Mouse (Mus musculus): ENCODE measurements around the gene Rps5. TPM values are rescaled to one million over a fixed set of nuclear protein-coding genes. Genes with fewer than 3 reads are reported as not detected.

Rps5 gene
- polyA plus RNA-seq, 1 experiment from 2014 or later, result 603 TPM

- peak overlapping the region; percentile 83 for H3K9ac ChIP-seq (replicated peaks)
Observed at GRCm38 (mm10) chr7:12966104-12966845, 44.2 kb downstream of the Rps5 start.

DNA sequence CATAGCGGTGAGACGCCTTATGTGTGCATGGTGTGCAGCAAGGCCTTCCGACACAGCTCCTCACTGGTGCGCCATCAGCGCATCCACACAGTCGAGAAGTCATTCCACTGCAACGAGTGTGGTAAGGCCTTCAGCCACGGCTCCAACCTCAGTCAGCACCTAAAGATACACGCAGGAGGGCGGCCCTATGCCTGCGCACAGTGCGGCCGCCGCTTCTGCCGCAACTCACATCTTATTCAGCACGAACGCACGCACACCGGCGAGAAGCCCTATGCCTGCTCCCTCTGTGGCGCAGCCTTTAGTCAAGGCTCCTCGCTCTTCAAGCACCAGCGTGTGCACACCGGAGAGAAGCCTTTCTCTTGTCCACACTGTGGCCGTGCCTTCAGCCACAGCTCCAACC is 48.8 kb downstream of the Rps5 start:
- no peak overlapping the region for H3K4me3 ChIP-seq
- peaks cover 42% of the 10 kb centered on the region for H3K36me3 ChIP-seq
- no peak overlapping the region for H3K27ac ChIP-seq (replicated peaks)
- H3K4me1 ChIP-seq, result peaks cover 14% of the 10 kb centered on the region
- H3K4me2 ChIP-seq (replicated peaks), result no peak overlapping the region
- H3K9me3 ChIP-seq, result no peaks in the 10 kb centered on the region
- no peak overlapping the region for H3K9ac ChIP-seq (replicated peaks)
- WGBS, result 97% methylated on average over 25 of the region's 25 CpGs
- no peaks in the 10 kb centered on the region for H3K27me3 ChIP-seq
- ATAC-seq (ENCODE audit: low FRiP score, low read depth), result no peak

More at GRCm38 (mm10) chr7:12966104-12966845, 44.2 kb downstream of the Rps5 start:
- Histone ChIP-seq H3K4me3 (peak overlapping the region; percentile 74), H3K4me2 (replicated peaks) (peak overlapping the region; percentile 85), H3K9me3 (no peaks in the 10 kb centered on the region), H3K4me1 (peaks cover 24% of the 10 kb centered on the region), H3K27ac (replicated peaks) (peak overlapping the region; percentile 89), H3K36me3 (peaks cover 27% of the 10 kb centered on the region), H3K27me3 (no peaks in the 10 kb centered on the region)
- under 1% methylated on average over 29 of the region's 29 CpGs for WGBS
- peak; percentile 61 for ATAC-seq (ENCODE audit: low FRiP score, low read depth)

Other genes starting within 250 kb of the Rps5 start
- gene Vmn2r55, start 237.3 kb upstream of the Rps5 start, polyA plus RNA-seq (2016; fragmentation: Nextera tagmentation; extraction: Ambion mirVana), result not detected in 2 replicates
- gene Vmn2r56, start 187.3 kb upstream of the Rps5 start, polyA plus RNA-seq (2016; fragmentation: Nextera tagmentation; extraction: Ambion mirVana), result not detected in 2 replicates
- gene Zscan18, start 118.7 kb upstream of the Rps5 start, polyA plus RNA-seq (2016; fragmentation: Nextera tagmentation; extraction: Ambion mirVana), result 17.5 and 17.6 TPM in 2 replicates
- 27.1 and 31.6 TPM in 2 replicates for gene Zfp329, start 103.4 kb upstream of the Rps5 start, polyA plus RNA-seq (2016; fragmentation: Nextera tagmentation; extraction: Ambion mirVana)
- 32.3 and 34.5 TPM in 2 replicates for gene Zfp110, start 87.5 kb upstream of the Rps5 start, polyA plus RNA-seq (2016; fragmentation: Nextera tagmentation; extraction: Ambion mirVana)
- gene Zfp128, start 41.1 kb upstream of the Rps5 start, polyA plus RNA-seq (2016; fragmentation: Nextera tagmentation; extraction: Ambion mirVana), result 5.5 and 6.5 TPM in 2 replicates
- 11.2 and 11.8 TPM in 2 replicates for gene Zscan22, start 24.5 kb upstream of the Rps5 start, polyA plus RNA-seq (2016; fragmentation: Nextera tagmentation; extraction: Ambion mirVana)
- gene Rnf225, start 5.1 kb downstream of the Rps5 start, polyA plus RNA-seq (2016; fragmentation: Nextera tagmentation; extraction: Ambion mirVana), result 0.79 and 0.93 TPM in 2 replicates
- 14.2 and 15.5 TPM in 2 replicates for gene Zfp324, start 43.5 kb downstream of the Rps5 start, polyA plus RNA-seq (2016; fragmentation: Nextera tagmentation; extraction: Ambion mirVana)
- 18.1 and 18.7 TPM in 2 replicates for gene Zfp446, start 55.6 kb downstream of the Rps5 start, polyA plus RNA-seq (2016; fragmentation: Nextera tagmentation; extraction: Ambion mirVana)
- 0.13 TPM in 1 of 2 replicates, not detected in the other for gene Slc27a5, start 75.9 kb downstream of the Rps5 start, polyA plus RNA-seq (2016; fragmentation: Nextera tagmentation; extraction: Ambion mirVana)
- gene Trim28, start 76.8 kb downstream of the Rps5 start, polyA plus RNA-seq (2016; fragmentation: Nextera tagmentation; extraction: Ambion mirVana), result 376 and 420 TPM in 2 replicates
- gene Zbtb45, start 87.7 kb downstream of the Rps5 start, polyA plus RNA-seq (2016; fragmentation: Nextera tagmentation; extraction: Ambion mirVana), result 36.6 and 37.1 TPM in 2 replicates
- 139 and 150 TPM in 2 replicates for gene Chmp2a, start 112.5 kb downstream of the Rps5 start, polyA plus RNA-seq (2016; fragmentation: Nextera tagmentation; extraction: Ambion mirVana)
- gene Ube2m, start 116.0 kb downstream of the Rps5 start, polyA plus RNA-seq (2016; fragmentation: Nextera tagmentation; extraction: Ambion mirVana), result 143 and 149 TPM in 2 replicates
- 5.2 and 5.3 TPM in 2 replicates for gene Mzf1, start 132.5 kb downstream of the Rps5 start, polyA plus RNA-seq (2016; fragmentation: Nextera tagmentation; extraction: Ambion mirVana)
- gene Vmn1r85, start 172.9 kb downstream of the Rps5 start, polyA plus RNA-seq (2016; fragmentation: Nextera tagmentation; extraction: Ambion mirVana), result not detected in 2 replicates
- not detected in 2 replicates for gene Vmn1r86, start 197.6 kb downstream of the Rps5 start, polyA plus RNA-seq (2016; fragmentation: Nextera tagmentation; extraction: Ambion mirVana)
- not detected in 2 replicates for gene Vmn1r87, start 217.9 kb downstream of the Rps5 start, polyA plus RNA-seq (2016; fragmentation: Nextera tagmentation; extraction: Ambion mirVana)
- gene Vmn1r88, start 237.3 kb downstream of the Rps5 start, polyA plus RNA-seq (2016; fragmentation: Nextera tagmentation; extraction: Ambion mirVana), result not detected in 2 replicates